Mouse (Mus musculus): ENCODE data around the gene Flt3l. TPM values are rescaled to one million over a fixed set of nuclear protein-coding genes. Genes with fewer than 3 reads are reported as not detected.

Gene Flt3l
- polyA plus RNA-seq, 1 experiment, result 24.4 TPM

DNA sequence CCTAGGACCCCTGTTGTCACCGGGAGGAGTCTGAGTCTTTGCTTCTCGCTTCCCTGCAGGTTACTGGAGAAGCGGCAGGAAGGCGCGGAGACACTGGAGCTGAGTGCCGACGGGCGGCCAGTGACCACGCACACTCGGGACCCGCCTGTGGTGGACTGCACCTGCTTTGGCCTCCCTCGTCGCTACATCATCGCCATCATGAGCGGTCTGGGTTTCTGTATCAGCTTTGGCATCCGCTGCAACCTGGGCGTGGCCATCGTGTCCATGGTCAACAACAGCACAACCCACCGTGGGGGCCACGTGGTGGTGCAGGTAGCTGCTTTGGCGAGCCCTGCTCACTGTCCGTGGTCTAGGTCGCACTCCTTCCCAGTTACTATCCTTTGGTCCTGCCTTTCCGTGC lies 32.4 kb upstream of the Flt3l start:
- H3K27me3 ChIP-seq (ENCODE audit: control insufficient read depth, insufficient read depth, low read length), result no peaks in the 10 kb centered on the region

GRCm38 (mm10) chr7:45167761-45168445 lies 31.7 kb upstream of the Flt3l start:
- H3K4me3 ChIP-seq (replicated peaks; ENCODE audit: insufficient read depth, low read depth, low read length), result peak overlapping the region; percentile 79
- H3K27ac ChIP-seq (ENCODE audit: insufficient read depth, low read length), result peak overlapping the region; percentile 93
- no peaks in the 10 kb centered on the region for H3K27me3 ChIP-seq (ENCODE audit: control insufficient read depth, insufficient read depth, low read length)
- 2% methylated on average over 19 of the region's 19 CpGs for WGBS
- peaks cover 21% of the 10 kb centered on the region for H3K4me1 ChIP-seq (ENCODE audit: control insufficient read depth, insufficient read depth, low read length)
- TF ChIP-seq CTCF (IDR thresholded peaks at IDR 0.05; ENCODE audit: borderline replicate concordance, insufficient read depth, low read depth, low read length) (no peak), POLR2A (IDR thresholded peaks at IDR 0.05; ENCODE audit: borderline replicate concordance, insufficient read depth, low read length) (peak; percentile 19; the same call in 1 of the 2 replicates)
- peak; percentile 88 to 90 for DNase-seq

More for the DNA sequence above, 32.4 kb upstream of the Flt3l start:
- peak overlapping the region; percentile 93 for H3K27ac ChIP-seq (ENCODE audit: insufficient read depth, low read length)
- DNase-seq, result peak; percentile 69 to 73
- WGBS, result 1% methylated on average over 24 of the region's 24 CpGs
- peak overlapping the region; percentile 79 for H3K4me3 ChIP-seq (replicated peaks; ENCODE audit: insufficient read depth, low read depth, low read length)
- H3K4me1 ChIP-seq (ENCODE audit: control insufficient read depth, insufficient read depth, low read length), result peaks cover 21% of the 10 kb centered on the region
- TF ChIP-seq POLR2A (IDR thresholded peaks at IDR 0.05; ENCODE audit: borderline replicate concordance, insufficient read depth, low read length) (no peak), CTCF (IDR thresholded peaks at IDR 0.05; ENCODE audit: borderline replicate concordance, insufficient read depth, low read depth, low read length) (no peak)

DNA sequence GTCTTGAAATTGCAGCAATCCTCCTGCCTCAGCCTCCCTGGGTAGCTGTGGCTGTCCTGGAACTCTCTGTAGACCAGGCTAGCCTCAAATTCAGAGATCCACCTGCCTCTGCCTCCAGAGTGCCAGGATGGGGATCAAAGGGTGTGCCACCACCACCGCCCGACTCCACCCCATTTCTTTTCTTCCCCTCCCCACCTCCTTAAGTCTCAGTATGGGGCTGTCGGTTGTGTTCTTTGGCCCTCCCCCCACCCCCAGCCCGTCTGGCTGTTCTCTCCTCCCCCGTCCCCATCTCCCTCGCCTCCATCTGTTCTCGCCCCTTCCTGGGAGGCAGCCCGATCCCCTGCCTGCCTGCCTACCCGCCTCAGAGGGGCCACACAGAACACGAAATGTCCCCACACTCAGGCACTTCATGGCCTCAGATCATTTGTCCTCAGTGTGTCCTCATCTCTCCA lies 30.7 kb upstream of the Flt3l start:
- H3K27me3 ChIP-seq (ENCODE audit: control insufficient read depth, insufficient read depth, low read length), result no peaks in the 10 kb centered on the region
- TF ChIP-seq CTCF (IDR thresholded peaks at IDR 0.05; ENCODE audit: borderline replicate concordance, insufficient read depth, low read depth, low read length), result no peak
- peak; percentile 30; the same call in 1 of the 2 replicates for TF ChIP-seq POLR2A (IDR thresholded peaks at IDR 0.05; ENCODE audit: borderline replicate concordance, insufficient read depth, low read length)
- H3K4me3 ChIP-seq (replicated peaks; ENCODE audit: insufficient read depth, low read depth, low read length), result peak overlapping the region; percentile 79
- WGBS, result 8% methylated on average over 10 of the region's 10 CpGs
- DNase-seq, result peak; percentile 76 to 80
- peak overlapping the region; percentile 93 for H3K27ac ChIP-seq (ENCODE audit: insufficient read depth, low read length)
- peaks cover 26% of the 10 kb centered on the region for H3K4me1 ChIP-seq (ENCODE audit: control insufficient read depth, insufficient read depth, low read length)

- peaks cover 22% of the 10 kb centered on the region for H3K4me1 ChIP-seq (ENCODE audit: control insufficient read depth, insufficient read depth, low read length)
- peak in 1 of 2 experiments; percentile 61 for DNase-seq
- whole genome bisulfite sequencing, result 12% methylated on average over 11 of the region's 11 CpGs
- TF ChIP-seq CTCF (IDR thresholded peaks at IDR 0.05; ENCODE audit: borderline replicate concordance, insufficient read depth, low read depth, low read length) (no peak), POLR2A (IDR thresholded peaks at IDR 0.05; ENCODE audit: borderline replicate concordance, insufficient read depth, low read length) (no peak)
- peak overlapping the region; percentile 79 for H3K4me3 ChIP-seq (replicated peaks; ENCODE audit: insufficient read depth, low read depth, low read length)
- peak overlapping the region; percentile 91 for H3K27ac ChIP-seq (ENCODE audit: insufficient read depth, low read length)
- H3K27me3 ChIP-seq (ENCODE audit: control insufficient read depth, insufficient read depth, low read length), result no peaks in the 10 kb centered on the region
Measured at GRCm38 (mm10) chr7:45165701-45166100, 29.5 kb upstream of the Flt3l start.

DNA sequence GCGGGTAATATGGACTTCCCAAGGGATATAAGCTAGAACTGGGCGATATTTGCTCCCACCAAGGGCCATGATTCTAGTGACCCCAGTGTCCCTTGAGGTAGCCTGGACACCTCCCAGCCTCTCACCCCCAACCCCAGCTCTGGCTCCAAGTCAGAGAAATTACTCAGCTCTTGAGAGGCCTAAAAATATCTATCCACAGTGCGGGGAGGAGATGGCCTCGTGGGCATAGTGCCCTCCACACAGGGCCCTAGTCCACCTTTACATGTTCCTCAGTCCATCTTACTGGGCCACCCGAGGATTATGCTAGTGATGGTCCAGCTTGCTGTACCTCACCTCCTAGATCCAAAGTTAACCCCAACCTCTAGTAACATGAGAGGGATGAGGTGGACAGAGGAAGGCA lies 28.6 kb upstream of the Flt3l start:
- peak; percentile 78 to 84 for DNase-seq

DNA sequence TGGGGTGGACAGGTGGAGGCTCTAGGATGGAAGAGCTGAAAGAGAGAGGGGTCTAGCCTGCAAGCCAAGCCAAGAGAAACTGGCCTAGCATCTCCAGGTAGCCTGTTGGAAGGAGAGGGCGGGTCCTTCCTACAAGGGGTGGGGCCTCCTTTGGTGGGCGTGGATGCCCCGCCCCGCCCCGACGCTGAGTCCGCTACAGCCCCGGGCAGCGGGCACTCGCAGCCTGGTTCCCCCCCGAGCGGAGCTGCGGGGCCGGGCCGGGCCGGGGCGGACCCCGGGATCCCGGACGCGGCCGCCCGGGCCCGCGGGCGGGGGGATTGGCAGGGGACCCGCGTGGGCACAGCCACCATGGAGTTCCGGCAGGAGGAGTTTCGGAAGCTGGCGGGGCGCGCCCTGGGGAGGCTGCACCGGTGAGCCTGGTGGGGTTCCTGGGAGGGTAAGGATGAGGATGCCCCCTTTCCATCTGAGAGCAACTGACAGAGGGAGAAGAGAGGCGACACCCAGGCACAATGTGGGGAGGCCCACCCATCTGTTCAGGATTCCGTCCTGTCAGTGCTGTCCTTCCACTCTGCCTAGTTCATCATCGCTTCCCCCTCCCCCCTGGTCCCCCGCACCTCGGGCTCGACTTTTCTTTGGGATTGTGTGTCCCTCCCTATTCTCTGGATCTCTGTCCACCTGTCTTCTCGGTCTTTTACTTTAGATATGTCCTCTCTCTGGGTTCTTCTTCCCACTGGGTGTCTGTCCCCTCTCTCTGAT lies 27.7 kb upstream of the Flt3l start, which contains the start of gene Slc17a7:
Gene Slc17a7, plus strand, starts transcription at position 215 of the 756 bp plus-strand sequence.
- peak; percentile 86 to 89 for DNase-seq
- peak within 1 kb of the TSS; percentile 79 for H3K4me3 ChIP-seq (replicated peaks; ENCODE audit: insufficient read depth, low read depth, low read length)
- 3% methylated on average over 40 of the region's 41 CpGs for WGBS
- TF ChIP-seq CTCF (IDR thresholded peaks at IDR 0.05; ENCODE audit: borderline replicate concordance, insufficient read depth, low read depth, low read length) (no peak), POLR2A (IDR thresholded peaks at IDR 0.05; ENCODE audit: borderline replicate concordance, insufficient read depth, low read length) (peak; percentile 65)
- H3K27me3 ChIP-seq (ENCODE audit: control insufficient read depth, insufficient read depth, low read length), result no peaks in the 10 kb centered on the region
- peak within 1 kb of the TSS; percentile 91 for H3K27ac ChIP-seq (ENCODE audit: insufficient read depth, low read length)
- H3K4me1 ChIP-seq (ENCODE audit: control insufficient read depth, insufficient read depth, low read length), result peaks cover 10% of the 10 kb centered on the region; the same call in 1 of the 2 replicates

More for the DNA sequence above, 28.6 kb upstream of the Flt3l start:
- Histone ChIP-seq H3K27me3 (ENCODE audit: control insufficient read depth, insufficient read depth, low read length) (no peaks in the 10 kb centered on the region), H3K4me1 (ENCODE audit: control insufficient read depth, insufficient read depth, low read length) (peaks cover 15% of the 10 kb centered on the region; the same call in 1 of the 2 replicates), H3K4me3 (replicated peaks; ENCODE audit: insufficient read depth, low read depth, low read length) (peak overlapping the region; percentile 79), H3K27ac (ENCODE audit: insufficient read depth, low read length) (peak overlapping the region; percentile 91)
- 16% methylated on average over 5 of the region's 5 CpGs for WGBS
- TF ChIP-seq POLR2A (IDR thresholded peaks at IDR 0.05; ENCODE audit: borderline replicate concordance, insufficient read depth, low read length) (peak; percentile 43; the same call in 1 of the 2 replicates), CTCF (IDR thresholded peaks at IDR 0.05; ENCODE audit: borderline replicate concordance, insufficient read depth, low read depth, low read length) (no peak)

DNA sequence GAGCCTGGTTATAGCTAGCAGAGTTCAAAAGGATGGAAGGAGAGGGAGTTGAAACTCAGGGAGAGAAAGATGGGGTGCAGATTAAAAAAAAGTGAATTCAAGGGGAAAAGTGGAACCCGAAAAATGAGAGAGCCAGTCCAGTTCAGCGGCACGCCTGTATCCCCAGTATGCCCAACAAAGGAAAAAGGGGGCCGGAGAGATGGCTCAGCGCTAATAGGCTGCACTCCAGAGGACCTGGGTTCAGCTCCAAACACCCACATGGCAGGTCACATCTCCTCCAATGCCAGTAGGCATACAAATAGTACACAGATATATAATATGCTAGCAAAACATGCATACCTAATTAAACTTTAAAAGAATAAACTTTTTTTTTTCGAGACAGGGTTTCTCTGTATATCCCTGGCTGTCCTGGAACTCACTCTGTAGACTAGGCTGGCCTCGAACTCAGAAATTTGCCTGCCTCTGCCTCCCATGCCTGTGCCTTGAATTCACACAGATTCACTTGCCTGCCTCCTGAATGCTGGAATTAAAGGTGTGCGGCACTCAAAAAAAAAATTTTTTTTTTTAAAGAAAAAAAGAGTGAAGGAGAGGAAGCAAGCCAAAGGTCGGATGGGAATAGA lies 26.9 kb upstream of the Flt3l start:
- no peak for TF ChIP-seq POLR2A (IDR thresholded peaks at IDR 0.05; ENCODE audit: borderline replicate concordance, insufficient read depth, low read length)
- TF ChIP-seq CTCF (IDR thresholded peaks at IDR 0.05; ENCODE audit: borderline replicate concordance, insufficient read depth, low read depth, low read length), result no peak

More for the DNA sequence above, 26.9 kb upstream of the Flt3l start:
- H3K4me3 ChIP-seq (replicated peaks; ENCODE audit: insufficient read depth, low read depth, low read length), result peak overlapping the region; percentile 79
- peaks cover 5% of the 10 kb centered on the region; the same call in 1 of the 2 replicates for H3K4me1 ChIP-seq (ENCODE audit: control insufficient read depth, insufficient read depth, low read length)
- H3K27me3 ChIP-seq (ENCODE audit: control insufficient read depth, insufficient read depth, low read length), result no peaks in the 10 kb centered on the region
- no peak for DNase-seq
- 35% methylated on average over 9 of the region's 9 CpGs for WGBS
- peak overlapping the region; percentile 87 for H3K27ac ChIP-seq (ENCODE audit: insufficient read depth, low read length)
